ENCODE assay signal across 29 mouse cellular contexts in the genomic region with DNA sequence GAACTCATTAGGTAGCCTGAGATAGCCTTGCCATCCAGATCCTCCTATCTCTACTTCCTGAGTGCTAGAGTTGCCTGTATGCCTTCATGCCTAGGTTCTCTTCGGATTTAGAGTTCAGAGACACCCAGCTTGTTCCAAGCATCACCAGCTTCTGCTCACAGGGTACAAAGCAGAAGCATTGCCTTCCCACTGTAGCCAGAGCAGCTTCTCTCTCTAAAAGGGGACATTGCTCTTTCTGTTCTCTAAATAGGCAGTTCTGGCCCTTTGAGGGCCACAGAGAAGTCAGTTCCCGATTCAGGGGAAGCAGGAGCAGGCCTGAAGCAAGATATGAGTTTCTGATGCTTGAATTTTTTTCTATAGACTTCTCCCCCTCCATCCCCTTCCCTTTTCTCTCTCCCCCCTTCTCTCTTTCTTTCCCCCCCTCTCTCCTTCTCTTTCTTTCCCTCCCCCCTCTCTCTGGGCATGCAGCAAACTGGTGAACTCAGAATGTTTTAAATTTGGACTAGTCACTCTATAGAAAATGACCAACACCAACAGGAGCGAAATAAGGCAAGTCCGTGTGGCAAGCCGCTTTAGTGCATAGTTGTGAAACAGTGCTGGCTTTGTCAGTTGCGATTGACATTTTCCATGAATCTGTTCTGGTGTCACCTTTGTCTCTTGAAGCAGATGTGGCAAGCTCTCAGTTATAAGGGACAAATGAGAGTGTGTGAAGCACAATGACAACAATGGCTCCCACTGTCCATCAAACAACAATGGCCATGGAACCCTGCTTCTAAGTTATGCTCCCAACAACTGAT.
DNase-seq lines count a peak whose midpoint lies in the region; ATAC-seq and TF ChIP-seq lines count a peak whose summit lies in the region.
"Had no signal": no experiment of that assay in that cellular context is flagged by ENCODE, and none has a peak within 500 bp of the region (broad histone marks: within the 10 kb centered on the region; RNA-seq: fewer than 3 reads in every experiment).

No protein-coding gene starts in this region.

- no peak for ATAC-seq in hindbrain, embryonic 11.5 days (ENCODE audit: low FRiP score)
- no peak for ATAC-seq in hindbrain, postnatal 0 days
- ATAC-seq in granulocyte monocyte progenitor cell, adult 5-6 weeks (replicated peaks; ENCODE audit: poor library complexity, severe bottlenecking), result peak; percentile 85
- peak; percentile 77 for ATAC-seq in monocyte, adult 5-6 weeks (replicated peaks; ENCODE audit: insufficient number of reproducible peaks, low FRiP score, low TSS enrichment, poor library complexity, severe bottlenecking)
- ATAC-seq: CD4-positive, CD25-positive, alpha-beta regulatory T cell, adult 4 months; forebrain, embryonic 16.5 days; intestine, embryonic 16.5 days; liver, embryonic 12.5 days; liver, postnatal 0 days; lung, postnatal 0 days had no signal

- 74% methylated on average over 6 of the region's 6 CpGs for WGBS in hindbrain, embryonic 11.5 days
- WGBS in hindbrain, postnatal 0 days, result 71% methylated on average over 6 of the region's 6 CpGs

- no peaks in the 10 kb centered on the region for H3K4me1 ChIP-seq in hindbrain, embryonic 11.5 days (replicated peaks; ENCODE audit: control insufficient read depth, insufficient read depth, low read length)
- H3K4me1 ChIP-seq in hindbrain, postnatal 0 days (ENCODE audit: insufficient read depth, low read length), result peaks cover 3% of the 10 kb centered on the region; the same call in 1 of the 2 replicates
- H3K4me1 ChIP-seq: heart, embryonic 12.5 days; limb, embryonic 12.5 days; liver, embryonic 12.5 days had no signal

- no peak overlapping the region for H3K27ac ChIP-seq in hindbrain, embryonic 11.5 days (ENCODE audit: low read depth, low read length)
- no peak overlapping the region for H3K27ac ChIP-seq in hindbrain, postnatal 0 days
- H3K27ac ChIP-seq: heart, adult 2 months; limb, embryonic 12.5 days; liver, embryonic 12.5 days had no signal

- no peak overlapping the region for H3K4me3 ChIP-seq in hindbrain, embryonic 11.5 days (ENCODE audit: low read depth, low read length)
- no peak overlapping the region for H3K4me3 ChIP-seq in hindbrain, postnatal 0 days (ENCODE audit: low read length)
- H3K4me3 ChIP-seq: erythroblast, embryonic 14.5 days; heart, adult 2 months; heart, embryonic 12.5 days; limb, embryonic 12.5 days; liver, embryonic 12.5 days had no signal

- no peaks in the 10 kb centered on the region for H3K27me3 ChIP-seq in hindbrain, embryonic 11.5 days (ENCODE audit: control insufficient read depth, insufficient read depth, low read length)
- no peaks in the 10 kb centered on the region for H3K27me3 ChIP-seq in hindbrain, postnatal 0 days (ENCODE audit: insufficient read depth, low read length)
- H3K27me3 ChIP-seq: heart, embryonic 12.5 days; limb, embryonic 12.5 days; liver, embryonic 12.5 days had no signal

- H3K9ac ChIP-seq in hindbrain, embryonic 11.5 days (ENCODE audit: low read depth, low read length), result no peak overlapping the region
- H3K9ac ChIP-seq in hindbrain, postnatal 0 days (replicated peaks; ENCODE audit: low read length), result no peak overlapping the region
- H3K9ac ChIP-seq: heart, embryonic 12.5 days; limb, embryonic 12.5 days; liver, embryonic 12.5 days; liver, postnatal 0 days had no signal

- no peak for TF ChIP-seq CTCF in hindbrain, postnatal 0 days (IDR thresholded peaks at IDR 0.05; ENCODE audit: low read depth)

- no peaks in the 10 kb centered on the region for H3K36me3 ChIP-seq in hindbrain, embryonic 11.5 days (ENCODE audit: control insufficient read depth, insufficient read depth, low read length)
- H3K36me3 ChIP-seq in hindbrain, postnatal 0 days (ENCODE audit: insufficient read depth, low read length), result no peaks in the 10 kb centered on the region
- H3K36me3 ChIP-seq: heart, embryonic 12.5 days; limb, embryonic 12.5 days; liver, embryonic 12.5 days had no signal

- no peaks in the 10 kb centered on the region for H3K9me3 ChIP-seq in hindbrain, embryonic 11.5 days (ENCODE audit: control insufficient read depth, low read length)
- H3K9me3 ChIP-seq in hindbrain, postnatal 0 days (ENCODE audit: low read length), result no peaks in the 10 kb centered on the region
- H3K9me3 ChIP-seq: heart, embryonic 12.5 days; limb, embryonic 12.5 days; liver, embryonic 12.5 days had no signal

- no peak overlapping the region for H3K4me2 ChIP-seq in hindbrain, embryonic 11.5 days (replicated peaks; ENCODE audit: low read depth, low read length)
- no peak overlapping the region for H3K4me2 ChIP-seq in hindbrain, postnatal 0 days (ENCODE audit: low read depth, low read length)
- H3K4me2 ChIP-seq: heart, embryonic 12.5 days; limb, embryonic 12.5 days; liver, embryonic 12.5 days had no signal

- peak; percentile 7 for DNase-seq in hindbrain, embryonic 11.5 days (ENCODE audit: low spot score)
- DNase-seq in hindbrain, postnatal 0 days (ENCODE audit: low spot score), result no peak
- peak; percentile 10 to 16 for DNase-seq in spleen, postnatal 36 days (ENCODE audit: low spot score in 2 of 2)
- no peak for DNase-seq in spleen, adult 12 weeks (ENCODE audit: low spot score)
- DNase-seq in adrenal gland, postnatal 36 days, result no peak
- DNase-seq in kidney, adult 18-20 months, result no peak
- DNase-seq: adrenal gland, postnatal 25 days; cerebellum, adult 11 months; cerebellum, adult 9-10 months; cerebellum, postnatal 36 days; gastrocnemius, postnatal 25 days; heart, adult 2 months; kidney, adult 9 months; kidney, postnatal 10 days; liver, postnatal 0 days; midbrain, embryonic 14.5 days; right cerebral cortex, adult 18-20 months; thymus, adult 2 months; thymus, postnatal 4 days had no signal

Comparison
In these comparisons a context has a peak if more than half of its experiments do, and no peak if none do; other contexts are left out.
1. DNase-seq: peak in hindbrain, embryonic 11.5 days (single experiment) and spleen, postnatal 36 days (2 of 2); none in hindbrain, postnatal 0 days (single experiment), spleen, adult 12 weeks (single experiment), adrenal gland, postnatal 36 days (0 of 2) and kidney, adult 18-20 months (single experiment).
2. ATAC-seq: peak in granulocyte monocyte progenitor cell, adult 5-6 weeks (single experiment) and monocyte, adult 5-6 weeks (single experiment); none in hindbrain, embryonic 11.5 days (single experiment) and hindbrain, postnatal 0 days (single experiment).